Mouse (Mus musculus): ENCODE measurements at regions not wholly inside any gene's neighbourhood (a gene's known extent, or its start where the extent isn't known, plus 50 kb on each side); places are given as distances from the start of the nearest gene placed in this dataset.

- TF ChIP-seq CTCF (IDR thresholded peaks at IDR 0.05; ENCODE audit: control insufficient read depth, insufficient read depth, insufficient read length) (no peak), MAX (IDR thresholded peaks at IDR 0.05) (no peak), CEBPB (IDR thresholded peaks at IDR 0.05; ENCODE audit: low read depth) (no peak), USF1 (IDR thresholded peaks at IDR 0.05; ENCODE audit: low read depth) (no peak), MYOG (IDR thresholded peaks at IDR 0.05; ENCODE audit: control insufficient read depth, extremely low read depth, insufficient read length) (no peak), FOSL1 (IDR thresholded peaks at IDR 0.05; ENCODE audit: insufficient read depth, low read length, poor library complexity, severe bottlenecking) (no peak), MYOD1 (IDR thresholded peaks at IDR 0.05; ENCODE audit: control insufficient read depth, insufficient read length, low read depth) (no peak)
These were observed 322.6 kb downstream of the Tbc1d1 start for GRCm38 (mm10) chr5:64478599-64479214.
